Mouse (Mus musculus) regulatory T cell (primary cell): Measurements from ENCODE around the gene Spryd4.
"Not testable (repeated sequence)": the region's sequence is repeated elsewhere in the genome, so short reads cannot be mapped to it uniquely, and the experiment has no call there.

ENCODE experiments used
- in situ Hi-C: fragments of 300-600 bp; cut with MboI, MseI; formaldehyde crosslinking; loops from one replicate; pipeline ENCODE4 v1.15.1; 2025; ENCODE audit warnings: high pct_unique_total_duplicates

Gene Spryd4

GRCm38 (mm10) chr10:128211390-128212108 lies at the start of gene Spryd4:
Spryd4 (minus strand) TSS chr10:128211807.
- in situ Hi-C loops: no loop called here

GRCm38 (mm10) chr10:128260376-128260775 lies 48.8 kb upstream of the Spryd4 start:
- in situ Hi-C loops: not testable (repeated sequence)

- in situ Hi-C loops: no loop called here
Measured at GRCm38 (mm10) chr10:128259946-128260345, 48.3 kb upstream of the Spryd4 start.

- in situ Hi-C loops: no loop called here
Measured at GRCm38 (mm10) chr10:128258953-128259352, 47.3 kb upstream of the Spryd4 start.

- in situ Hi-C loops: no loop called here
Measured at GRCm38 (mm10) chr10:128256328-128256727, 44.7 kb upstream of the Spryd4 start.

- in situ Hi-C loops: no loop called here
Measured at GRCm38 (mm10) chr10:128255925-128256324, 44.3 kb upstream of the Spryd4 start.

GRCm38 (mm10) chr10:128253677-128254255 lies 42.2 kb upstream of the Spryd4 start, which contains the start of gene Apon:
Apon (plus strand) TSS chr10:128254096.
- in situ Hi-C loops: no loop called here

GRCm38 (mm10) chr10:128250565-128250964 lies 39.0 kb upstream of the Spryd4 start:
- in situ Hi-C loops: no loop called here

GRCm38 (mm10) chr10:128247020-128247732 lies 35.6 kb upstream of the Spryd4 start:
- in situ Hi-C loops: no loop called here

GRCm38 (mm10) chr10:128244121-128244520 lies 32.5 kb upstream of the Spryd4 start:
- in situ Hi-C loops: no loop called here

- in situ Hi-C loops: no loop called here
Measured at GRCm38 (mm10) chr10:128243252-128243651, 31.6 kb upstream of the Spryd4 start.

- in situ Hi-C loops: no loop called here
Measured at GRCm38 (mm10) chr10:128240131-128240530, 28.5 kb upstream of the Spryd4 start.

- in situ Hi-C loops: no loop called here
Measured at GRCm38 (mm10) chr10:128239140-128239539, 27.5 kb upstream of the Spryd4 start.

- in situ Hi-C loops: no loop called here
Measured at GRCm38 (mm10) chr10:128237807-128238480, 26.3 kb upstream of the Spryd4 start.

- in situ Hi-C loops: no loop called here
Measured at GRCm38 (mm10) chr10:128236321-128236720, 24.7 kb upstream of the Spryd4 start.

- in situ Hi-C loops: no loop called here
Measured at GRCm38 (mm10) chr10:128232420-128232985, 20.9 kb upstream of the Spryd4 start.

GRCm38 (mm10) chr10:128231697-128232419 lies 20.3 kb upstream of the Spryd4 start, which contains the start of gene Timeless:
Timeless (plus strand) TSS chr10:128232065.
- in situ Hi-C loops: no loop called here

- in situ Hi-C loops: no loop called here
Measured at GRCm38 (mm10) chr10:128231146-128231545, 19.5 kb upstream of the Spryd4 start.

- in situ Hi-C loops: no loop called here
Measured at GRCm38 (mm10) chr10:128230582-128230981, 19.0 kb upstream of the Spryd4 start.

- in situ Hi-C loops: no loop called here
Measured at GRCm38 (mm10) chr10:128228009-128228408, 16.4 kb upstream of the Spryd4 start.

- in situ Hi-C loops: no loop called here
Measured at GRCm38 (mm10) chr10:128227592-128227991, 16.0 kb upstream of the Spryd4 start.
